Mouse (Mus musculus) layer of hippocampus, adult 2 months (tissue): ENCODE data around the gene Pbrm1. TPM values are rescaled to one million over a fixed set of nuclear protein-coding genes. Genes with fewer than 3 reads are reported as not detected.

ENCODE experiments used
- DNase-seq, 2 experiments: peaks; one replicate each; pipeline ENCODE4 v3.0.0; 2022; ENCODE audit warnings: low spot score in 2 of 2
- H3K27ac ChIP-seq: fragments of 200-600 bp; 2 replicates; pipeline ENCODE4 v1.8.1; 2022
- H3K4me3 ChIP-seq: fragments of 200-600 bp; 2 replicates; pipeline ENCODE4 v1.8.1; 2022; ENCODE audit warnings: mild to moderate bottlenecking
- CTCF ChIP-seq: fragments of 200-600 bp; conservative IDR thresholded peaks from 2 replicates; pipeline ENCODE4 v1.8.1; 2022; ENCODE audit warnings: antibody characterized with exemption, mild to moderate bottlenecking, moderate library complexity
- total RNA-seq, 2 experiments: library from RNA; stranded (reverse); gene quantifications; 2 replicates each; pipeline ENCODE4 v1.2.3; 2021

Pbrm1 gene
- total RNA-seq, 2 experiments from 2014 or later, result 56.3 to 56.8 TPM

DNA sequence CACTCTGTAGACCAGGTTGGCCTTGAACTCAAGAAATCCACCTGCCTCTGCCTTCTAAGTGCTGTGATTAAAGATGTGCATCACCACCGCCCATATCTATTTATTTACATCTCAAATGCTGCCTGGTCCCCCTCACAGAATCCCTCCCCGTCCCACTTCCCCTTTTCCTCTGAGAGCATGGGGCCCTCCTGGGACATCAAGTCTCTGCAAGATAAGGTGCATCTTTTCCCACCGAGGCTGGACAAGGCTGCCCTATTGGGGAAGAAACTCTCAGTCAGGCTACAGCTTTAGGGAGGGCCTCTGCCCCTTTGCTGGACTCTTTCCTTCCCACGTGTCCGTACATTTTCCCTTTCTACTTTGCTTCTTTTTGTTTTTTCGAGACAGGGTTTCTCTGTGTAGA, 150.6 kb downstream of the Pbrm1 start:
- no peak overlapping the region for H3K27ac ChIP-seq
- TF ChIP-seq CTCF, result no peak
- no peak overlapping the region for H3K4me3 ChIP-seq
- no peak for DNase-seq

DNA sequence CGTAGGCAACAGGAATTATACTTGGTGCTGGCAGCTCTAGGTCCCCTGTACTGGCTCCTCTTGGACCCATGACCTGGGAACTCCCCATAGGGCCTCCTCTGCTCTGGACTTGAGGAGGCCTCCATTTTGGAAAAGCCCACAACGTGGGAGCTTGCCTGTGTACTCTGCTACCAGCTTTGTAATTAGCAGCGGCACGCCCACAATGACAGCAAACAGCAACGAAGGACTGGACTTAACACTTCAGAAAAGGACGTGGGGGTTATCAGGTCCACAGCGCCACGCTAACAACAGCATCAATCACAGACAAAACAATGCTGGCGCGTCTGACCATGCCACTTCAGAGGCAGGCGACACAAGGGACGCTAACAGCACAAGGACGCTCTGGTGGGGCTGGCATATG, 152.0 kb downstream of the Pbrm1 start:
- peak overlapping the region; percentile 60 for H3K27ac ChIP-seq
- no peak for TF ChIP-seq CTCF
- DNase-seq, result no peak
- no peak overlapping the region for H3K4me3 ChIP-seq

Other genes with a start within 250 kb of the Pbrm1 start
- gene Tmem110, start 193.5 kb upstream of the Pbrm1 start, total RNA-seq, result 10 to 100 TPM; 21.6 to 24.5 TPM
- 1 to 10 TPM; 2.1 to 2.3 TPM for gene Mustn1, start 139.9 kb upstream of the Pbrm1 start, total RNA-seq
- under 1 TPM in 1 of 2 experiments, not detected in 1; 0.36 TPM for gene Itih4, start 132.7 kb upstream of the Pbrm1 start, total RNA-seq
- 10 to 100 TPM; 27.6 to 28.6 TPM for gene Itih3, start 95.4 kb upstream of the Pbrm1 start, total RNA-seq
- not detected for gene Itih1, start 75.8 kb upstream of the Pbrm1 start, total RNA-seq
- 10 to 100 TPM; 19.1 to 21.9 TPM for gene Nek4, start 67.8 kb upstream of the Pbrm1 start, total RNA-seq
- 10 to 100 TPM; 39.9 to 49.9 TPM for gene Glt8d1, start 17.7 kb upstream of the Pbrm1 start, total RNA-seq
- 100 to 1,000 TPM; 156 to 162 TPM for gene Spcs1, start 17.5 kb upstream of the Pbrm1 start, total RNA-seq
- gene Gnl3, start within 50 bp of the Pbrm1 start, total RNA-seq, result 10 to 100 TPM; 48.8 to 54.1 TPM
- gene Smim4, start 109.8 kb downstream of the Pbrm1 start, total RNA-seq, result 10 to 100 TPM; 26.4 to 28.0 TPM
- gene Nt5dc2, start 111.9 kb downstream of the Pbrm1 start, total RNA-seq, result 10 to 100 TPM; 12.6 to 13.4 TPM
- 10 to 100 TPM; 23.2 TPM for gene Stab1, start 149.5 kb downstream of the Pbrm1 start, total RNA-seq
- 1 to 10 TPM; 2.4 to 2.9 TPM for gene Tnnc1, start 189.2 kb downstream of the Pbrm1 start, total RNA-seq
- 100 to 1,000 TPM; 472 to 491 TPM for gene Nisch, start 197.8 kb downstream of the Pbrm1 start, total RNA-seq
- gene Sema3g, start 198.7 kb downstream of the Pbrm1 start, total RNA-seq, result 1 to 10 TPM; 5.0 to 6.1 TPM
- gene Phf7, start 232.2 kb downstream of the Pbrm1 start, total RNA-seq, result 1 to 10 TPM; 5.3 to 6.0 TPM
- 100 to 1,000 TPM; 130 to 144 TPM for gene Bap1, start 232.3 kb downstream of the Pbrm1 start, total RNA-seq